Mouse (Mus musculus): ENCODE measurements around the gene Fam163a.

The Fam163a gene

DNA sequence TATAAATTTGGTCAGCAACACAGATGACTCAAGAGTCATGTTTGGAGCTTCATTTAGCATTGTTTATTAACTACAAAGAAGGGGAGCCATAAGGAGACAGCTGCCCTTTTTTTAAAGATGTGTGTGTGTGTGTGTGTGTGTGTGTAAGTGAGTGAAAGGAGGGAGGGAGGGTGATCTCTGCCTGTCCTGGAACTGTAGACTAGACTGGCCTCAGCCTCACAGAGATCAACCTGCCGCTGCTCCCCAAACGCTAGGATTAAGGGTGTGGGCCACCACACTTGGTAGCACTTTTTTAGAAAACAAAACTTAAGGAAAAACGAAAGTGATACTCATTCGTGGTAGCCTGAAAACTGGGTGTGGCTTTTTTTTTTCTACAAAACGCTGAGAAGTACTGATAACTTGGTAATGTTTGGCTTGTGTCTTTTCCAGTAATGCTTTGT is 167.7 kb downstream of the Fam163a start:
- DNase-seq (ENCODE audit: low read depth, low spot score) = peak; percentile 47
- H3K27me3 ChIP-seq (ENCODE audit: control insufficient read depth, insufficient read depth, low read length, poor library complexity, severe bottlenecking) = no peaks in the 10 kb centered on the region
- H3K36me3 ChIP-seq (ENCODE audit: control insufficient read depth, insufficient read depth, low read length, poor library complexity, severe bottlenecking) = peaks cover 13% of the 10 kb centered on the region

DNA sequence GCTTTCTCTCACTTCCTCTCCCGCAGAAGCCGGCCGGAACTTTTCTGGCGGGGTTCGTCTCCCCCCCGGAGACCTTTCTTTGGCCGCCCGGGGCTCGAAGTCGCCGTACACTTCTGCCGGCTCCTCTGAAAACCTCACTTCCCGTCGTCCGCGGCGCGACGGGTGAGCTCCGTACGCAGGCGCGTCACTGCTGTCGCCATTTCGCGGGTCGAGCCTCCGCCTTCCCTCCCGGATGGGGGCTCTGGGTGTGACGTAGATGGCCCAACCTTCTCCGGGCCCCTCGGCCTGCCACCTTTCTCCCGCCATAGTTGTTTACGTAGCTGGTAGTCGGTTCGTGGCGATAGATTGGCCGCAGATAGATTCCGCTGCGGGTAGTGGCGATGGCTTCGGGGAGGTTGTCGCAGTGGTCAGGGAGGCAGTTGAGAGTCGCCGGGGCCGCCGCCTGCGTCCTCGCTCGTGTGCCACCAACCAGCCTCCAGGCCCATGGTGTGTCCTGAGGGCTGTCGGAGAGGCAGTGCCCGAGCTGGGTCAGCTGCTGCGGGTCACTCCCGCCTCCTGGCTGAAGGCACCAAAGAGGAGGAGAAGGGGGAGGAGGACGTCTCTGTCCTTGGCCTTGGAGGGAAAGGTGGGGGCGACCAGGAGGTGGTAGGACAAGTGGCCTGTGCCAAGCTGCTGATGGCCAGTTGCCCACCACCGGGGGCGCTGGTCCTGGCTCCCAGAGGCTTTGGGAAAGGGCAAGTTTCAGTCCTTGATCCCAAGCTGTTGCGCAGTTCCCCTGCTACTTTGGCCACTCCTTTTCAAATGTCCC is 168.7 kb downstream of the Fam163a start, which contains the start of gene Tor1aip1:
Gene Tor1aip1 (minus strand): TSS at position 551 of the 808 bp plus-strand sequence.
- Histone ChIP-seq H3K27me3 (ENCODE audit: control insufficient read depth, insufficient read depth, low read length, poor library complexity, severe bottlenecking) (no peaks in the 10 kb centered on the region), H3K36me3 (ENCODE audit: control insufficient read depth, insufficient read depth, low read length, poor library complexity, severe bottlenecking) (peaks cover 17% of the 10 kb centered on the region)
- peak; percentile 99 for DNase-seq (ENCODE audit: low read depth, low spot score)

DNA sequence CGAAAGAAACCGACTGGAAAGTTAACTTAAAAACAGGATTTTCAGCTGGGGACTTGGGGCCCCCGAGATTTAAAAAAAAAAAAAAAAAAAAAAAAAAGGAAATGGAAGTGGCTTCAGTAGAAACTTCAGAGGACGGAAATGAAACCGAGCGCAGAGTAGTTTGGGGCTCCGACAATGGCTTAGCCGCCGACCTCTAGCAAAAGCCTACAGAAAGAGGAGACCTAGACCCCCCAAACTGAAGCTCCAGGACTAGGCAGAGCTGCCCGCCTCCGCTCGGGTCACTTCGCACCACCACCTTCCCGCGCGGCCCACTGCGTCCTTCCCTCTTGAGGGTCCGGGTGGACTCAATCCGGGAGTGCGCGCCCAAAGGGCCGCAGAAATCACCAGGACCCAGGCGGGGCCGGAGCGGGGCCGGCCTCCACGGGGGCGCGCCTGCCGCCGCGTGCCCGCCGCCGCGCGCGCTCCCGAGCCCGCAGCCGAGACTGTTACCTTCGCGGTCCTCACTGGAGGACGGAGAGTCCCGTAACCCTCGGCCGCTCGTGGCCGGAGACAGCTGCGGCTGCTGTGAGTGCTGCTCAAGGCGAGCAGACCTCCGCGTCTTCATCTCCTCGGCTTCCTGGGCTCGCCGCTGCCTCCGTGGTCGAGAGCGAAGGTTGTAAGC is 169.4 kb downstream of the Fam163a start, which contains the start of gene Tor1aip2:
Gene Tor1aip2 (plus strand): TSS at position 135 of the 661 bp plus-strand sequence.
- peak; percentile 84 for DNase-seq (ENCODE audit: low read depth, low spot score)
- peaks cover 23% of the 10 kb centered on the region for H3K36me3 ChIP-seq (ENCODE audit: control insufficient read depth, insufficient read depth, low read length, poor library complexity, severe bottlenecking)
- H3K27me3 ChIP-seq (ENCODE audit: control insufficient read depth, insufficient read depth, low read length, poor library complexity, severe bottlenecking) = no peaks in the 10 kb centered on the region

DNA sequence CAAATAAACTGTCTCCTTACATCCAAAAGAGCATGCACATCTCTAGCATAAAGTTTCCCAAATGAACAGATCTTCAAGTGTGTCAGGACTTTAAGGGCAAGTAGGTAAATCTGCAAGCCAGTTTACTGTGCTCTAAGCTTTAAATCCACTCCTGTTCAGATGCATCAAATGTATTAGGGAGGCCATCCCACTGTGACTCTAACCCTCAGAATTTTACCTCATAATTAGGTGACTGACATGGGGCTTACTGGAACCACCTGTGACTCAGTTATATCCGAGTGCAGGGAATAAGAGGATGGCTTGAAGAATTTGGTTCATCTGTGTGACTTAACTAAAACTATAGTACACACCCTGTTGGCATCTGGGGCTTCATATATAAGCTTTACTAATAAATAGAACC is 170.2 kb downstream of the Fam163a start:
- Histone ChIP-seq H3K36me3 (ENCODE audit: control insufficient read depth, insufficient read depth, low read length, poor library complexity, severe bottlenecking) (peaks cover 25% of the 10 kb centered on the region), H3K27me3 (ENCODE audit: control insufficient read depth, insufficient read depth, low read length, poor library complexity, severe bottlenecking) (no peaks in the 10 kb centered on the region)
- DNase-seq (ENCODE audit: low read depth, low spot score) = peak; percentile 25

DNA sequence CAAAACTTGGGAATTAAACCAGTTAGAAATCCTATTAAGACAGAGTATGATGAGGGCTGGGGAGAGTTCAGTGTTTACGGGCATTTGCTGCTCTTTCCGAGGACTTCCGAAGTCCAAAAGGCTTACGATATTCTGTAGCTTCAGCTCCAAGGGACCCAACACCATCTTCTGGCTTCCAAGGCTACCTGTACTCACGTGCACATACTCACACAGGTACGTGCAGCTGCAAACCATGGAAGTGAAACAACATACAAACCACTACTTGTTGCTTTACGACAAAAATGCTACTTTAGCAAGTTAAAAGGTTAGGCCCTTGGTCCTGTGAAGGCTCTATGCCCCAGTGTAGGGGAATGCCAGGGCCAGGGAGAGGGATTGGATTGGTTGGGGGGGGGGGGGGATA is 170.9 kb downstream of the Fam163a start:
- Histone ChIP-seq H3K36me3 (ENCODE audit: control insufficient read depth, insufficient read depth, low read length, poor library complexity, severe bottlenecking) (peaks cover 28% of the 10 kb centered on the region), H3K27me3 (ENCODE audit: control insufficient read depth, insufficient read depth, low read length, poor library complexity, severe bottlenecking) (no peaks in the 10 kb centered on the region)
- no peak for DNase-seq (ENCODE audit: low read depth, low spot score)

DNA sequence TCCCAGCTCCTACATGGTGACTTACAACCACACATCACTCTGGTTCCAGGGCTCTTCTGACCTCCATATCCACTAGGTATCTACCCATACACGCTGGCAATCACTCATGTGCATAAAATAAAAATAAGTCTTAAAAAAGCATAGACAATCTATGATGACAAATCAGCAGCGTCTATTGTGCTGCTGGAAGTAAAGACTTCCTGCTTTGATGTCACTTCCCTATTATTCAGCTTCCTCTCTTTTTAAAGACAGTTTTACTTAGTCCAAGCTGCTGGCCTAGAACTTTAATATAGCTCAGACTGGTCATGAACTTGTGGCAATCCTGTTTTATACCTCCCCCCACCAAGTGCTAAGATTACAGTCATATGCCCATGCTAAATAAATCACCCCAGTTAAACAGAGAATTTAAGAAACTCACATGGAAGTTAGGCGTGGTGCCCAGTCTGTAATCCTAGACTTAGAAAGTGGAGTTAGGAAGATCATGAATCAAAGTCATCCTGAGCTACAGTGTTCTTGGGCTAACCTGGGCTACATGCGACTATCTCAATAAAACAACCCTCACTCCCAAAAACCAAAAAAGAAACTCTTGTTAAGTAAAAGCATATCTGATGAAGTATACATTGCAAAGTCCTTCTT is 176.4 kb downstream of the Fam163a start:
- peaks cover 35% of the 10 kb centered on the region for H3K36me3 ChIP-seq (ENCODE audit: control insufficient read depth, insufficient read depth, low read length, poor library complexity, severe bottlenecking)
- peak; percentile 53 for DNase-seq (ENCODE audit: low read depth, low spot score)

DNA sequence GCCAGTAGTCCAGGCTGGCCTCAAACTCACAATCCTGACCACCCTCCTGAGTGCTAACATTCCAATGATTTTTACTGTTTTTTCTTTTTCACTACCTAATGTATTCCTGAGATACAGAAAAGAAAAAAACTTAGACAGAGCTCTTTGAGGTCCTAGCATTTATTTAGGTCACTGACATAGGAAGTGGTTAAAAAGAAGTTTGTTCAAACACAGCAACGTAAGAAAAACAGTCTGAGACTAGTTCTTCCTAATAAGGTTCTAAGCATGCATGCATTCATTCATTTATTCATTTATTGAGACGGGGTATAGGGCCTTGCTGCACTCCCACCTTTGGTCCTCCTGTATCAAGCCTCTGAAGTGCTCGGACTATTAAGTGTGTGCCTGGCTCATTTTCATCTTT is 177.0 kb downstream of the Fam163a start:
- H3K36me3 ChIP-seq (ENCODE audit: control insufficient read depth, insufficient read depth, low read length, poor library complexity, severe bottlenecking) = peaks cover 30% of the 10 kb centered on the region
- DNase-seq (ENCODE audit: low read depth, low spot score) = no peak
- no peaks in the 10 kb centered on the region for H3K27me3 ChIP-seq (ENCODE audit: control insufficient read depth, insufficient read depth, low read length, poor library complexity, severe bottlenecking)

More for the DNA sequence above, 176.4 kb downstream of the Fam163a start:
- no peaks in the 10 kb centered on the region for H3K27me3 ChIP-seq (ENCODE audit: control insufficient read depth, insufficient read depth, low read length, poor library complexity, severe bottlenecking)

All from splenic B cell, adult 2 months (primary cell).